Mouse (Mus musculus) CH12.LX (cell line): Measurements from ENCODE around the gene Fbxo3. TPM values are rescaled to one million over a fixed set of nuclear protein-coding genes. Genes with fewer than 3 reads are reported as not detected.

ENCODE experiments used
- DNase-seq: peaks from one replicate; pipeline ENCODE4 v3.0.0-alpha.2; 2013; ENCODE audit errors: extremely low read depth
- H3K27ac ChIP-seq: 2 replicates; pipeline ENCODE4 v1.5.1; 2012; ENCODE audit warnings: low read depth, mild to moderate bottlenecking, control low read depth, moderate library complexity; ENCODE audit not compliant: insufficient read depth
- H3K27me3 ChIP-seq: replicated peaks from 2 replicates; pipeline ENCODE3; 2012; ENCODE audit warnings: inconsistent platforms
- H3K36me3 ChIP-seq, 2 experiments: replicated peaks in 1 of 2; 2 replicates each; pipeline versions ENCODE3 to v1.6.1; 2012; ENCODE audit warnings: inconsistent platforms in 1 of 2, low read length in 1 of 2, mild to moderate bottlenecking in 1 of 2, mixed read lengths in 1 of 2, moderate library complexity in 1 of 2; ENCODE audit not compliant: control insufficient read depth in 1 of 2, insufficient read depth in 1 of 2
- H3K4me1 ChIP-seq, 2 experiments: 2 replicates each; pipeline ENCODE4 v1.6.1; 2012; ENCODE audit warnings: inconsistent platforms in 1 of 2, moderate library complexity in 1 of 2; ENCODE audit not compliant: insufficient read depth in 2 of 2, control insufficient read depth in 1 of 2
- H3K4me2 ChIP-seq: 2 replicates; pipeline ENCODE4 v1.6.1; 2012; ENCODE audit warnings: low read depth, mild to moderate bottlenecking, control low read depth; ENCODE audit not compliant: poor library complexity, insufficient read depth, severe bottlenecking
- H3K4me3 ChIP-seq, 3 experiments: fragments of 150-350 bp in 1 of 3; sonication (generic) in 1 of 3; replicated peaks in 1 of 3; 2 replicates each; pipeline versions ENCODE3 to v1.5.1; 2011 to 2012; ENCODE audit warnings: low read depth in 2 of 3, low read length in 2 of 3, mild to moderate bottlenecking in 2 of 3, moderate library complexity in 2 of 3, control low read depth in 1 of 3, improper control_type of control experiment in 1 of 3, inconsistent platforms in 1 of 3, mixed read lengths in 1 of 3; ENCODE audit not compliant: poor library complexity in 1 of 3
- H3K79me2 ChIP-seq: replicated peaks from 2 replicates; pipeline ENCODE4 v1.6.1; 2012; ENCODE audit warnings: mild to moderate bottlenecking, moderate library complexity; ENCODE audit not compliant: control insufficient read depth, poor library complexity, insufficient read depth, severe bottlenecking; ENCODE audit errors: extremely low read depth
- H3K9ac ChIP-seq: 2 replicates; pipeline ENCODE4 v1.6.1; 2012; ENCODE audit warnings: low read depth, mild to moderate bottlenecking, control low read depth, moderate library complexity; ENCODE audit not compliant: insufficient read depth
- H3K9me3 ChIP-seq: replicated peaks from 2 replicates; pipeline ENCODE3; 2012; ENCODE audit warnings: low read length, inconsistent platforms, mixed read lengths
- CHD2 ChIP-seq: IDR thresholded peaks from 2 replicates; pipeline ENCODE4 v1.6.1; 2011; ENCODE audit warnings: low read length, improper control_type of control experiment
- ELF1 ChIP-seq: IDR thresholded peaks from 2 replicates; pipeline ENCODE4 v1.6.1; 2014; ENCODE audit warnings: low read depth, mild to moderate bottlenecking, inconsistent platforms, low read length, improper control_type of control experiment
- EP300 ChIP-seq: IDR thresholded peaks from 2 replicates; pipeline ENCODE4 v1.6.1; 2011; ENCODE audit warnings: low read length, improper control_type of control experiment
- GABPA ChIP-seq: IDR thresholded peaks from 2 replicates; pipeline ENCODE4 v1.6.1; 2012; ENCODE audit warnings: low read depth, low read length, improper control_type of control experiment, inconsistent platforms; ENCODE audit not compliant: insufficient replicate concordance
- JUN ChIP-seq: IDR thresholded peaks from 2 replicates; pipeline ENCODE4 v1.6.1; 2011; ENCODE audit warnings: low read depth, mild to moderate bottlenecking, low read length, improper control_type of control experiment, moderate library complexity; ENCODE audit not compliant: insufficient read depth
- MAFK ChIP-seq: IDR thresholded peaks from 2 replicates; pipeline ENCODE4 v1.6.1; 2011; ENCODE audit warnings: low read length, improper control_type of control experiment; ENCODE audit not compliant: insufficient replicate concordance
- MAZ ChIP-seq: IDR thresholded peaks from 2 replicates; pipeline ENCODE4 v1.6.1; 2012; ENCODE audit warnings: low read depth, mild to moderate bottlenecking, inconsistent platforms, low read length, improper control_type of control experiment, moderate library complexity
- MEF2A ChIP-seq: IDR thresholded peaks from 2 replicates; pipeline ENCODE4 v1.6.1; 2014; ENCODE audit warnings: low read depth, mild to moderate bottlenecking, inconsistent platforms, low read length, improper control_type of control experiment, borderline replicate concordance
- MXI1 ChIP-seq: IDR thresholded peaks from 2 replicates; pipeline ENCODE4 v1.6.1; 2011; ENCODE audit warnings: mild to moderate bottlenecking, low read depth, low read length, improper control_type of control experiment
- MYC ChIP-seq: IDR thresholded peaks from 2 replicates; pipeline ENCODE4 v1.6.1; 2011; ENCODE audit warnings: low read depth, mild to moderate bottlenecking, improper control_type of control experiment, low read length
- POLR2A ChIP-seq: IDR thresholded peaks from 2 replicates; pipeline ENCODE4 v1.6.1; 2011; ENCODE audit warnings: low read depth, mild to moderate bottlenecking, improper control_type of control experiment, low read length
- POLR2AphosphoS2 ChIP-seq: IDR thresholded peaks from 2 replicates; pipeline ENCODE4 v1.6.1; 2011; ENCODE audit warnings: low read depth, low read length, improper control_type of control experiment
- RCOR1 ChIP-seq: conservative IDR thresholded peaks from 2 replicates; pipeline ENCODE4 v1.6.1; 2012; ENCODE audit warnings: low read depth, mild to moderate bottlenecking, inconsistent platforms, low read length, improper control_type of control experiment
- TBP ChIP-seq: conservative IDR thresholded peaks from 2 replicates; pipeline ENCODE4 v1.6.1; 2011; ENCODE audit warnings: low read depth, low read length, improper control_type of control experiment
- USF1 ChIP-seq: IDR thresholded peaks from 2 replicates; pipeline ENCODE4 v1.6.1; 2014; ENCODE audit warnings: low read depth, mild to moderate bottlenecking, inconsistent platforms, low read length, improper control_type of control experiment
- ZMIZ1 ChIP-seq: IDR thresholded peaks from 2 replicates; pipeline ENCODE4 v1.6.1; 2012; ENCODE audit warnings: low read depth, mild to moderate bottlenecking, inconsistent platforms, low read length, improper control_type of control experiment
- dilution Hi-C: fragments of 300-500 bp; cut with MboI; formaldehyde crosslinking; loops from 2 replicates; pipeline ENCODE4 v1.14.3; 2020; ENCODE audit warnings: low sequenced_read_pairs; ENCODE audit not compliant: extremely low pct_unique_long_range_greater_than_20kb, extremely low pct_ligation_motif_present
- in situ Hi-C: fragments of 300-500 bp; cut with MboI; formaldehyde crosslinking; loops from 3 replicates; pipeline ENCODE4 v1.14.3; 2019; ENCODE audit warnings: low sequenced_read_pairs, low pct_ligation_motif_present, low pct_unique_long_range_greater_than_20kb, mixed read lengths
- polyA plus RNA-seq: library from polyadenylated mRNA; unstranded; fragments of >175 nt; gene quantifications from 2 replicates; pipeline ENCODE4 v1.2.1, GENCODE M21; 2012; ENCODE audit warnings: low read depth; ENCODE audit not compliant: insufficient read length
- total RNA-seq, 2 experiments: library from RNA; depleted of rRNA; stranded (reverse); fragments of 300-350 nt in 1 of 2; fragments of >200 nt in 1 of 2; gene quantifications; 2 replicates each; pipeline ENCODE4 v1.2.3; 2012 to 2014

Fbxo3 gene
- total and polyA plus RNA-seq, 3 experiments: 29.7 to 63.7 (median 38.4) TPM

DNA sequence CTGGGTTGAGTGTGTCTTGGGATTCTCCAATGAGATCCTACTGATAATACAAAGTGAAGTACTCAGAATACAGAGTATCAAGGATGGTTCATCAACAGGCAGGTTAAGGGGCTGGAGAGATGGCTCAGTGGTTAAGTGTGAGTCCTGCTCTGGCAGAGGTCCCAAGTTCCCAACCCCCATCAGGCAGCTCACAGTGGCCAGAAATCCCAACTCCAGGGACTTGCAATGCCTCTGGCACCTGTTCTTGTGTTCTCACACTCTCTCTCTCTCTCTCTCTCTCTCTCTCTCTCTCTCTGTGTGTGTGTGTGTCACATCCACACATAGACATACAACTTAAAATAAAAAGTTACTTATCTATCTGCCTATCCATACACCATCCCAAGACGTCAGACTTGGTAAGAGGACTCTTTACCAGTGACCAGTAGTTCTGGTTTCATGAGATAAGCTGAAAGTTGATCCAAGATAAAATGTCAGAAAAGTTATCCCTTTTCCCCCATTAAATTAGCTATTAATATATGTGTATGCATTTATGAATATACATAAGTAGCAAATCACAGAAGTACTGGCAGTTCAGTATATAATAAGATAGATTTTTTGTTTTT is 17.1 kb downstream of the Fbxo3 start:
- in situ Hi-C loops: loop anchor here (25.0 kb wide), 1 partner anchor 543 kb away; the partner anchor contains the start of gene Cstf3
- H3K36me3 ChIP-seq: peaks cover 23 to 65% of the 10 kb centered on the region in 2 experiments
- dilution Hi-C loops: no loop called here

GRCm38 (mm10) chr2:104058381-104058780 is 30.9 kb downstream of the Fbxo3 start:
- no peak for DNase-seq
- H3K27ac ChIP-seq: no peak overlapping the region
- no peak overlapping the region for H3K4me2 ChIP-seq
- in situ Hi-C loops (no loop called here), dilution Hi-C loops (no loop called here)
- H3K79me2 ChIP-seq: no peaks in the 10 kb centered on the region
- H3K4me1 ChIP-seq: no peaks in the 10 kb centered on the region
- H3K36me3 ChIP-seq: peaks cover 23 to 59% of the 10 kb centered on the region in 2 experiments
- H3K9me3 ChIP-seq: no peaks in the 10 kb centered on the region
- TF ChIP-seq JUN (no peak), USF1 (no peak), ELF1 (no peak)
- no peak overlapping the region for H3K4me3 ChIP-seq
- no peak overlapping the region for H3K9ac ChIP-seq
- H3K27me3 ChIP-seq: no peaks in the 10 kb centered on the region

More for the DNA sequence above, 17.1 kb downstream of the Fbxo3 start:
- Histone ChIP-seq H3K27me3 (no peaks in the 10 kb centered on the region), H3K9ac (no peak overlapping the region), H3K4me2 (no peak overlapping the region), H3K27ac (no peak overlapping the region), H3K4me3 (no peak overlapping the region), H3K4me1 (peaks cover 2 to 18% of the 10 kb centered on the region in 2 experiments; a peak in 2 of 4 replicates), H3K79me2 (no peaks in the 10 kb centered on the region), H3K9me3 (no peaks in the 10 kb centered on the region)
- TF ChIP-seq MAFK: no peak
- no peak for TF ChIP-seq GABPA
- no peak for TF ChIP-seq MYC
- no peak for TF ChIP-seq TBP
- TF ChIP-seq POLR2AphosphoS2: no peak
- TF ChIP-seq POLR2A: no peak
- TF ChIP-seq ZMIZ1: no peak
- no peak for TF ChIP-seq MEF2A
- no peak for DNase-seq

- dilution Hi-C loops: no loop called here
- H3K79me2 ChIP-seq: no peaks in the 10 kb centered on the region
- peaks cover 23 to 57% of the 10 kb centered on the region in 2 experiments for H3K36me3 ChIP-seq
- no peak overlapping the region for H3K9ac ChIP-seq
- no peaks in the 10 kb centered on the region for H3K27me3 ChIP-seq
- H3K27ac ChIP-seq: no peak overlapping the region
- DNase-seq: no peak
- in situ Hi-C loops: no loop called here
- TF ChIP-seq ELF1 (no peak), MAZ (no peak), MXI1 (no peak), GABPA (no peak), EP300 (no peak), RCOR1 (no peak), CHD2 (no peak), ZMIZ1 (no peak)
- H3K4me3 ChIP-seq: no peak overlapping the region
- no peak overlapping the region for H3K4me2 ChIP-seq
- H3K9me3 ChIP-seq: no peaks in the 10 kb centered on the region
- no peaks in the 10 kb centered on the region for H3K4me1 ChIP-seq
Observed at GRCm38 (mm10) chr2:104058954-104059353, 31.4 kb downstream of the Fbxo3 start.
